Mouse (Mus musculus): ENCODE data around the gene Iqch. TPM values are rescaled to one million over a fixed set of nuclear protein-coding genes. Genes with fewer than 3 reads are reported as not detected.

Iqch gene
- polyA plus RNA-seq, 2 experiments from 2014 or later, result 0.17 TPM; not detected in 1

- no peak for ATAC-seq
Observed at GRCm38 (mm10) chr9:63372541-63372940, 229.8 kb downstream of the Iqch start.

Other genes starting within 250 kb of the Iqch start
- 10 to 100 TPM in 1 of 2 experiments, 1 to 10 TPM in 1; 9.1 to 12.8 TPM for gene Map2k5, start 224.6 kb downstream of the Iqch start, polyA plus RNA-seq (2017; shearing (Covaris generic))
- 1 to 10 TPM; 3.4 to 9.1 TPM for gene 2300009A05Rik, start 203.2 kb downstream of the Iqch start, polyA plus RNA-seq (2017; shearing (Covaris generic))
- 10 to 100 TPM; 47.6 to 54.6 TPM for gene Aagab, start 167 bp upstream of the Iqch start, polyA plus RNA-seq (2017; shearing (Covaris generic))
- 10 to 100 TPM; 15.6 to 36.9 TPM for gene Smad3, start 155.5 kb upstream of the Iqch start, polyA plus RNA-seq (2017; shearing (Covaris generic))

All from CD4-positive, CD25-positive, alpha-beta regulatory T cell, adult 4 months (primary cell).